ENCODE assay signal across 17 mouse cellular contexts in the genomic region with DNA sequence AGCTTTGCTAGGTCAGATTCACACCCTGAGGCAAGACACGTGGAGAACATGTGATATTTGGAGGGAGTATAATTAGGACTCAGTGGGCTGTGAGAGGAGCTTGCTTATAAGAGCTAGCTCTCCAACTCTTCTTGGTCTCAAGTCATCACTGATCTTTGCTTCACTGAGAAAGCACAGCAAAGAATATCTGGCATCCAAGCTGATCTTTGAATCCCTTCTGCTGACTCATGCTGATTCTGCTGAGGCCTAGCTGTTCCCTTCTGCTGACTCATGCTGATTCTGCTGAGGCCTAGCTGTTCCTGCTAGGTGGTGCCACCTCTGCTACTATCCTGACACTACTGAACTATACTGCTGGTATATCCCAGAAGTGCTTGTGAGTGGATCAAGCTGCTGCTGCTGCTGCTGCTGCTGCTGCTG.
A peak's percentile ranks its signal among the peaks of the same experiment; 100 is the strongest.
DNase-seq lines count a peak whose midpoint lies in the region; ATAC-seq and TF ChIP-seq lines count a peak whose summit lies in the region.
"Had no signal": no experiment of that assay in that cellular context is flagged by ENCODE, and none has a peak within 500 bp of the region (broad histone marks: within the 10 kb centered on the region; RNA-seq: fewer than 3 reads in every experiment).

No protein-coding gene starts in this region.

- H3K27ac ChIP-seq in heart, embryonic 13.5 days (replicated peaks), result no peak overlapping the region
- no peak overlapping the region for H3K27ac ChIP-seq in heart, adult 2 months
- H3K27ac ChIP-seq in MEL (ENCODE audit: control insufficient read depth, low read depth, low read length), result peak overlapping the region; percentile 69
- no peak overlapping the region for H3K27ac ChIP-seq in liver, embryonic 15.5 days (replicated peaks)
- no peak overlapping the region for H3K27ac ChIP-seq in midbrain, embryonic 16.5 days (ENCODE audit: low read length)
- H3K27ac ChIP-seq in stomach, postnatal 0 days (replicated peaks), result no peak overlapping the region
- H3K27ac ChIP-seq: limb, embryonic 15.5 days had no signal

- peak; percentile 81 for ATAC-seq in heart, embryonic 13.5 days (ENCODE audit: extremely low read depth, insufficient number of reproducible peaks, low FRiP score, low TSS enrichment)
- ATAC-seq in liver, embryonic 15.5 days (ENCODE audit: insufficient read depth), result peak; percentile 88
- ATAC-seq in midbrain, embryonic 16.5 days, result no peak
- ATAC-seq in stomach, postnatal 0 days (ENCODE audit: low FRiP score, low TSS enrichment), result no peak
- ATAC-seq in monocyte, adult 5-6 weeks (replicated peaks; ENCODE audit: insufficient number of reproducible peaks, low FRiP score, low TSS enrichment, poor library complexity, severe bottlenecking), result no peak
- ATAC-seq: forebrain, embryonic 14.5 days; inflammation-experienced regulatory T-cells, adult 6 months; Patski had no signal

- H3K4me3 ChIP-seq in heart, embryonic 13.5 days, result no peak overlapping the region
- H3K4me3 ChIP-seq in heart, adult 2 months, result no peak overlapping the region
- peak overlapping the region; percentile 3 to 58; a peak in 3 of 4 replicates for H3K4me3 ChIP-seq in MEL (ENCODE audit: control insufficient read depth in 1 of 2, insufficient read depth in 1 of 2, low read depth in 2 of 2, low read length in 2 of 2)
- no peak overlapping the region for H3K4me3 ChIP-seq in liver, embryonic 15.5 days (replicated peaks)
- no peak overlapping the region for H3K4me3 ChIP-seq in midbrain, embryonic 16.5 days (ENCODE audit: low read depth, low read length)
- H3K4me3 ChIP-seq in stomach, postnatal 0 days (ENCODE audit: low read depth, low read length), result no peak overlapping the region
- H3K4me3 ChIP-seq: limb, embryonic 15.5 days had no signal

- intact Hi-C loops in heart, adult 2 months (cut with DNase I), result no loop called here

- H3K36me3 ChIP-seq in heart, embryonic 13.5 days, result no peaks in the 10 kb centered on the region
- no peaks in the 10 kb centered on the region for H3K36me3 ChIP-seq in heart, adult 2 months (ENCODE audit: control insufficient read depth, insufficient read depth, low read length)
- H3K36me3 ChIP-seq in MEL (ENCODE audit: control insufficient read depth in 1 of 2, insufficient read depth in 2 of 2, low read length in 2 of 2), result peaks cover 0 to 25% of the 10 kb centered on the region in 2 experiments; a peak in 2 of 4 replicates
- no peaks in the 10 kb centered on the region for H3K36me3 ChIP-seq in liver, embryonic 15.5 days (replicated peaks)
- no peaks in the 10 kb centered on the region for H3K36me3 ChIP-seq in midbrain, embryonic 16.5 days (ENCODE audit: control insufficient read depth, insufficient read depth, low read length)
- no peaks in the 10 kb centered on the region for H3K36me3 ChIP-seq in stomach, postnatal 0 days (ENCODE audit: control insufficient read depth, insufficient read depth, low read length)
- H3K36me3 ChIP-seq: limb, embryonic 15.5 days had no signal

- H3K9me3 ChIP-seq in heart, embryonic 13.5 days, result no peaks in the 10 kb centered on the region
- H3K9me3 ChIP-seq in MEL (replicated peaks; ENCODE audit: insufficient read depth, low read length), result no peaks in the 10 kb centered on the region
- no peaks in the 10 kb centered on the region for H3K9me3 ChIP-seq in liver, embryonic 15.5 days (replicated peaks)
- no peaks in the 10 kb centered on the region; the same call in 1 of the 2 replicates for H3K9me3 ChIP-seq in midbrain, embryonic 16.5 days (replicated peaks; ENCODE audit: control insufficient read depth, low read length, poor library complexity, severe bottlenecking)
- no peaks in the 10 kb centered on the region for H3K9me3 ChIP-seq in stomach, postnatal 0 days (ENCODE audit: control insufficient read depth, low read length)
- H3K9me3 ChIP-seq: limb, embryonic 15.5 days had no signal

- WGBS in heart, embryonic 13.5 days, result 68% methylated on average over 1 of the region's 1 CpGs
- WGBS in heart, adult 2 months, result 69% methylated on average over 1 of the region's 1 CpGs
- 55% methylated on average over 1 of the region's 1 CpGs for WGBS in liver, embryonic 15.5 days (ENCODE audit: insufficient replicate concordance)
- 74% methylated on average over 1 of the region's 1 CpGs for WGBS in midbrain, embryonic 16.5 days
- WGBS in stomach, postnatal 0 days, result 76% methylated on average over 1 of the region's 1 CpGs

- no peak for TF ChIP-seq POLR2A in heart, adult 2 months (IDR thresholded peaks at IDR 0.05; ENCODE audit: insufficient read depth, low read depth, low read length)
- peak in 1 of 2 experiments; percentile 73; a peak in 1 of 4 replicates for TF ChIP-seq POLR2A in MEL (IDR thresholded peaks at IDR 0.05; ENCODE audit: control insufficient read depth in 1 of 2, insufficient read depth in 1 of 2, low read depth in 1 of 2, low read length in 2 of 2, poor library complexity in 1 of 2)
- no peak for TF ChIP-seq POLR2A in brain, embryonic 14.5 days (IDR thresholded peaks at IDR 0.05; ENCODE audit: borderline replicate concordance, extremely low read depth, insufficient read depth, insufficient read length, poor library complexity, severe bottlenecking)

- no peaks in the 10 kb centered on the region for H3K79me2 ChIP-seq in heart, adult 2 months (replicated peaks; ENCODE audit: control insufficient read depth, insufficient read depth, low read length)
- peaks cover 2% of the 10 kb centered on the region; the same call in 1 of the 2 replicates for H3K79me2 ChIP-seq in MEL (ENCODE audit: control insufficient read depth, insufficient read depth, low read length, poor library complexity)

- H3K4me2 ChIP-seq in heart, embryonic 13.5 days, result no peak overlapping the region
- no peak overlapping the region for H3K4me2 ChIP-seq in liver, embryonic 15.5 days
- no peak overlapping the region for H3K4me2 ChIP-seq in midbrain, embryonic 16.5 days (ENCODE audit: low read length)
- no peak overlapping the region for H3K4me2 ChIP-seq in stomach, postnatal 0 days (replicated peaks; ENCODE audit: low read depth)
- H3K4me2 ChIP-seq: limb, embryonic 15.5 days had no signal

- no peak; the same call in 1 of the 2 replicates for TF ChIP-seq RAD21 in MEL (IDR thresholded peaks at IDR 0.05; ENCODE audit: low read depth, low read length)

- H3K27me3 ChIP-seq in heart, embryonic 13.5 days (replicated peaks), result no peaks in the 10 kb centered on the region
- no peaks in the 10 kb centered on the region for H3K27me3 ChIP-seq in heart, adult 2 months (ENCODE audit: control insufficient read depth, insufficient read depth, low read length)
- H3K27me3 ChIP-seq in MEL (ENCODE audit: control insufficient read depth in 1 of 2, insufficient read depth in 2 of 2, low read length in 2 of 2), result no peaks in the 10 kb centered on the region
- H3K27me3 ChIP-seq in liver, embryonic 15.5 days, result no peaks in the 10 kb centered on the region
- no peaks in the 10 kb centered on the region for H3K27me3 ChIP-seq in midbrain, embryonic 16.5 days (ENCODE audit: control insufficient read depth, insufficient read depth, low read depth, low read length)
- H3K27me3 ChIP-seq in stomach, postnatal 0 days (ENCODE audit: control insufficient read depth, insufficient read depth, low read length), result no peaks in the 10 kb centered on the region
- H3K27me3 ChIP-seq: limb, embryonic 15.5 days; Patski had no signal

- no peak for DNase-seq in heart, adult 2 months
- DNase-seq in MEL (ENCODE audit: low read depth, low spot score), result peak; percentile 94
- DNase-seq in brain, embryonic 14.5 days (ENCODE audit: low read depth), result peak; percentile 2
- no peak for DNase-seq in stomach, postnatal 0 days (ENCODE audit: low spot score)
- DNase-seq: gastrocnemius, postnatal 25 days; heart, postnatal 10 days; kidney, postnatal 25 days; layer of hippocampus, postnatal 36 days; spleen, adult 18-20 months had no signal

- no peak overlapping the region for H3K9ac ChIP-seq in heart, embryonic 13.5 days
- no peak overlapping the region for H3K9ac ChIP-seq in heart, adult 2 months (ENCODE audit: low read depth, low read length)
- H3K9ac ChIP-seq in MEL (ENCODE audit: control insufficient read depth, low read depth, low read length, poor library complexity, severe bottlenecking), result peak overlapping the region; percentile 30
- H3K9ac ChIP-seq in liver, embryonic 15.5 days, result no peak overlapping the region
- H3K9ac ChIP-seq in midbrain, embryonic 16.5 days (ENCODE audit: low read depth, low read length), result no peak overlapping the region
- no peak overlapping the region for H3K9ac ChIP-seq in stomach, postnatal 0 days (ENCODE audit: low read length)
- H3K9ac ChIP-seq: limb, embryonic 15.5 days had no signal

- no peak for TF ChIP-seq CTCF in heart, adult 2 months (IDR thresholded peaks at IDR 0.05)
- no peak for TF ChIP-seq CTCF in MEL (IDR thresholded peaks at IDR 0.05 in 2 of 3, conservative IDR thresholded peaks at IDR 0.05 in 1 of 3; ENCODE audit: control insufficient read depth in 1 of 3, insufficient read depth in 1 of 3, low read depth in 2 of 3, low read length in 3 of 3, poor library complexity in 1 of 3, severe bottlenecking in 1 of 3)
- TF ChIP-seq CTCF in brain, embryonic 14.5 days (IDR thresholded peaks at IDR 0.05; ENCODE audit: borderline replicate concordance, extremely low read depth, insufficient read depth, insufficient read length), result no peak
- no peak for TF ChIP-seq CTCF in stomach, postnatal 0 days (IDR thresholded peaks at IDR 0.05; ENCODE audit: low read depth)

- no peak for TF ChIP-seq EP300 in heart, adult 2 months (IDR thresholded peaks at IDR 0.05; ENCODE audit: insufficient read depth, low read depth, low read length)
- TF ChIP-seq EP300 in MEL (IDR thresholded peaks at IDR 0.05; ENCODE audit: low read depth in 1 of 2, low read length in 2 of 2), result peak; percentile 78 to 93
- no peak for TF ChIP-seq EP300 in stomach, postnatal 0 days (optimal IDR thresholded peaks at IDR 0.05)

- H3K4me1 ChIP-seq in heart, embryonic 13.5 days, result no peaks in the 10 kb centered on the region
- no peaks in the 10 kb centered on the region for H3K4me1 ChIP-seq in heart, adult 2 months (ENCODE audit: control insufficient read depth, insufficient read depth, low read length)
- peaks cover 7 to 10% of the 10 kb centered on the region in 2 experiments for H3K4me1 ChIP-seq in MEL (ENCODE audit: control insufficient read depth in 1 of 2, insufficient read depth in 2 of 2, low read length in 2 of 2)
- no peaks in the 10 kb centered on the region for H3K4me1 ChIP-seq in liver, embryonic 15.5 days (replicated peaks)
- H3K4me1 ChIP-seq in midbrain, embryonic 16.5 days (ENCODE audit: control insufficient read depth, insufficient read depth, low read length), result no peaks in the 10 kb centered on the region
- no peaks in the 10 kb centered on the region for H3K4me1 ChIP-seq in stomach, postnatal 0 days (replicated peaks; ENCODE audit: control insufficient read depth, insufficient read depth)
- H3K4me1 ChIP-seq: limb, embryonic 15.5 days had no signal

TF ChIP-seq in MEL, 35 proteins besides CTCF, POLR2A, EP300 and RAD21 (continues in another document):
- TF ChIP-seq MAZ (IDR thresholded peaks at IDR 0.05; ENCODE audit: low read depth, low read length), result no peak
- TF ChIP-seq ZC3H11A (IDR thresholded peaks at IDR 0.05; ENCODE audit: low read depth, low read length), result no peak
- no peak for TF ChIP-seq ELF1 (IDR thresholded peaks at IDR 0.05; ENCODE audit: low read depth, low read length)
- peak; percentile 89 for TF ChIP-seq ETS1 (IDR thresholded peaks at IDR 0.05; ENCODE audit: low read depth, low read length)
- TF ChIP-seq MAX (IDR thresholded peaks at IDR 0.05; ENCODE audit: low read length), result peak; percentile 86
- TF ChIP-seq ZMIZ1 (IDR thresholded peaks at IDR 0.05; ENCODE audit: low read depth, low read length), result no peak

Comparison
In these comparisons a context has a peak if more than half of its experiments do, and no peak if none do; other contexts are left out.
1. ATAC-seq: peak in heart, embryonic 13.5 days (single experiment) and liver, embryonic 15.5 days (single experiment); none in midbrain, embryonic 16.5 days (single experiment), stomach, postnatal 0 days (single experiment) and monocyte, adult 5-6 weeks (single experiment).
2. H3K4me3 ChIP-seq: peak in MEL (2 of 2); none in heart, embryonic 13.5 days (single experiment), heart, adult 2 months (single experiment), liver, embryonic 15.5 days (single experiment), midbrain, embryonic 16.5 days (single experiment) and stomach, postnatal 0 days (single experiment).
3. DNase-seq: peak in MEL (single experiment) and brain, embryonic 14.5 days (single experiment); none in heart, adult 2 months (0 of 2) and stomach, postnatal 0 days (single experiment).